Mouse (Mus musculus): ENCODE measurements around the gene Phtf2. TPM values are rescaled to one million over a fixed set of nuclear protein-coding genes. Genes with fewer than 3 reads are reported as not detected.
"Not testable (repeated sequence)": the region's sequence is repeated elsewhere in the genome, so short reads cannot be mapped to it uniquely, and the experiment has no call there.

Phtf2 gene
- polyA plus RNA-seq, 1 experiment = 1.0 TPM

- peaks cover 35% of the 10 kb centered on the region for H3K36me3 ChIP-seq (replicated peaks; ENCODE audit: low read length)
- TF ChIP-seq FLI1 (IDR thresholded peaks at IDR 0.05; ENCODE audit: low read length) = no peak
- TF ChIP-seq GATA1 (IDR thresholded peaks at IDR 0.05; ENCODE audit: borderline replicate concordance, low read length) = no peak
- no peaks in the 10 kb centered on the region for H3K9me3 ChIP-seq
- no peak overlapping the region for H3K4me3 ChIP-seq (replicated peaks)
- H3K27me3 ChIP-seq (replicated peaks) = no peaks in the 10 kb centered on the region
- H3K4me1 ChIP-seq = peaks cover 34% of the 10 kb centered on the region
These were observed 44.8 kb downstream of the Phtf2 start for GRCm38 (mm10) chr5:20837082-20837481.

GRCm38 (mm10) chr5:20834399-20834798, 47.5 kb downstream of the Phtf2 start:
- H3K4me1 ChIP-seq = peaks cover 25% of the 10 kb centered on the region
- peaks cover 36% of the 10 kb centered on the region for H3K36me3 ChIP-seq (replicated peaks; ENCODE audit: low read length)
- H3K9me3 ChIP-seq = no peaks in the 10 kb centered on the region
- no peak overlapping the region for H3K4me3 ChIP-seq (replicated peaks)
- H3K27me3 ChIP-seq (replicated peaks) = no peaks in the 10 kb centered on the region
- TF ChIP-seq FLI1 (IDR thresholded peaks at IDR 0.05; ENCODE audit: low read length) (no peak), GATA1 (IDR thresholded peaks at IDR 0.05; ENCODE audit: borderline replicate concordance, low read length) (no peak)

- H3K9me3 ChIP-seq = no peaks in the 10 kb centered on the region
- no peak overlapping the region for H3K4me3 ChIP-seq (replicated peaks)
- H3K27me3 ChIP-seq (replicated peaks) = no peaks in the 10 kb centered on the region
- H3K4me1 ChIP-seq = peaks cover 15% of the 10 kb centered on the region
- TF ChIP-seq FLI1 (IDR thresholded peaks at IDR 0.05; ENCODE audit: low read length) (no peak), GATA1 (IDR thresholded peaks at IDR 0.05; ENCODE audit: borderline replicate concordance, low read length) (no peak)
- peaks cover 20% of the 10 kb centered on the region for H3K36me3 ChIP-seq (replicated peaks; ENCODE audit: low read length)
These were observed 50.5 kb downstream of the Phtf2 start for GRCm38 (mm10) chr5:20831433-20831832.

- TF ChIP-seq GATA1 (IDR thresholded peaks at IDR 0.05; ENCODE audit: borderline replicate concordance, low read length) = no peak
- no peak for TF ChIP-seq FLI1 (IDR thresholded peaks at IDR 0.05; ENCODE audit: low read length)
- peak overlapping the region; percentile 14 for H3K4me3 ChIP-seq (replicated peaks)
- H3K9me3 ChIP-seq = no peaks in the 10 kb centered on the region
- no peaks in the 10 kb centered on the region for H3K27me3 ChIP-seq (replicated peaks)
- H3K36me3 ChIP-seq (replicated peaks; ENCODE audit: low read length) = peaks cover 14% of the 10 kb centered on the region
- peaks cover 15% of the 10 kb centered on the region for H3K4me1 ChIP-seq
These were observed 51.2 kb downstream of the Phtf2 start for GRCm38 (mm10) chr5:20830717-20831116.

- TF ChIP-seq GATA1 (IDR thresholded peaks at IDR 0.05; ENCODE audit: borderline replicate concordance, low read length) = no peak
- TF ChIP-seq FLI1 (IDR thresholded peaks at IDR 0.05; ENCODE audit: low read length) = no peak
- H3K9me3 ChIP-seq = no peaks in the 10 kb centered on the region
These were observed 60.3 kb downstream of the Phtf2 start for GRCm38 (mm10) chr5:20821647-20822046.

GRCm38 (mm10) chr5:20821122-20821521, 60.8 kb downstream of the Phtf2 start:
- TF ChIP-seq GATA1 (IDR thresholded peaks at IDR 0.05; ENCODE audit: borderline replicate concordance, low read length) (no peak), FLI1 (IDR thresholded peaks at IDR 0.05; ENCODE audit: low read length) (no peak)
- Histone ChIP-seq H3K4me1 (peaks cover 33% of the 10 kb centered on the region), H3K36me3 (replicated peaks; ENCODE audit: low read length) (peaks cover 6% of the 10 kb centered on the region), H3K4me3 (replicated peaks) (no peak overlapping the region), H3K27me3 (replicated peaks) (no peaks in the 10 kb centered on the region), H3K9me3 (no peaks in the 10 kb centered on the region)

More at GRCm38 (mm10) chr5:20821647-20822046, 60.3 kb downstream of the Phtf2 start:
- Histone ChIP-seq H3K27me3 (replicated peaks) (no peaks in the 10 kb centered on the region), H3K36me3 (replicated peaks; ENCODE audit: low read length) (peaks cover 6% of the 10 kb centered on the region), H3K4me3 (replicated peaks) (no peak overlapping the region), H3K4me1 (peaks cover 30% of the 10 kb centered on the region)

GRCm38 (mm10) chr5:20815094-20815493, 66.8 kb downstream of the Phtf2 start:
- H3K27me3 ChIP-seq (replicated peaks) = no peaks in the 10 kb centered on the region

GRCm38 (mm10) chr5:20810449-20810848, 71.5 kb downstream of the Phtf2 start:
- TF ChIP-seq GATA1 (IDR thresholded peaks at IDR 0.05; ENCODE audit: borderline replicate concordance, low read length) (no peak), FLI1 (IDR thresholded peaks at IDR 0.05; ENCODE audit: low read length) (no peak)
- H3K36me3 ChIP-seq (replicated peaks; ENCODE audit: low read length) = peaks cover 32% of the 10 kb centered on the region
- H3K9me3 ChIP-seq = no peaks in the 10 kb centered on the region
- H3K4me3 ChIP-seq (replicated peaks) = no peak overlapping the region
- peaks cover 17% of the 10 kb centered on the region; the same call in 1 of the 2 replicates for H3K4me1 ChIP-seq
- H3K27me3 ChIP-seq (replicated peaks) = no peaks in the 10 kb centered on the region

More at GRCm38 (mm10) chr5:20815094-20815493, 66.8 kb downstream of the Phtf2 start:
- H3K9me3 ChIP-seq = no peaks in the 10 kb centered on the region
- no peak overlapping the region for H3K4me3 ChIP-seq (replicated peaks)
- H3K4me1 ChIP-seq = peaks cover 40% of the 10 kb centered on the region
- TF ChIP-seq GATA1 (IDR thresholded peaks at IDR 0.05; ENCODE audit: borderline replicate concordance, low read length) = no peak
- TF ChIP-seq FLI1 (IDR thresholded peaks at IDR 0.05; ENCODE audit: low read length) = no peak
- H3K36me3 ChIP-seq (replicated peaks; ENCODE audit: low read length) = peaks cover 12% of the 10 kb centered on the region

- TF ChIP-seq GATA1 (IDR thresholded peaks at IDR 0.05; ENCODE audit: borderline replicate concordance, low read length) (no peak), FLI1 (IDR thresholded peaks at IDR 0.05; ENCODE audit: low read length) (no peak)
- Histone ChIP-seq H3K4me1 (peaks cover 22% of the 10 kb centered on the region), H3K9me3 (no peaks in the 10 kb centered on the region), H3K27me3 (replicated peaks) (no peaks in the 10 kb centered on the region), H3K4me3 (replicated peaks) (no peak overlapping the region), H3K36me3 (replicated peaks; ENCODE audit: low read length) (peaks cover 63% of the 10 kb centered on the region)
These were observed 86.0 kb downstream of the Phtf2 start for GRCm38 (mm10) chr5:20795932-20796331.

GRCm38 (mm10) chr5:20791793-20792554, 90.0 kb downstream of the Phtf2 start:
- no peak overlapping the region for H3K4me3 ChIP-seq (replicated peaks)
- TF ChIP-seq FLI1 (IDR thresholded peaks at IDR 0.05; ENCODE audit: low read length) (no peak), GATA1 (IDR thresholded peaks at IDR 0.05; ENCODE audit: borderline replicate concordance, low read length) (no peak)
- H3K36me3 ChIP-seq (replicated peaks; ENCODE audit: low read length) = peaks cover 76% of the 10 kb centered on the region
- peaks cover 16% of the 10 kb centered on the region for H3K4me1 ChIP-seq
- no peaks in the 10 kb centered on the region for H3K27me3 ChIP-seq (replicated peaks)
- H3K9me3 ChIP-seq = no peaks in the 10 kb centered on the region

GRCm38 (mm10) chr5:20786471-20786870, 95.5 kb downstream of the Phtf2 start:
- H3K27me3 ChIP-seq (replicated peaks); H3K4me3 ChIP-seq (replicated peaks); H3K4me1 ChIP-seq; H3K9me3 ChIP-seq: not testable (repeated sequence)
- peaks cover 72% of the 10 kb centered on the region for H3K36me3 ChIP-seq (replicated peaks; ENCODE audit: low read length)

All from megakaryocyte, embryonic 14.5 days (primary cell).